Mouse (Mus musculus) embryo, embryonic 10 days (tissue): ENCODE measurements around the gene Chrm3.

Source experiments
- DNase-seq: peaks from one replicate; pipeline ENCODE4 v3.0.0-alpha.2; 2015; ENCODE audit warnings: low spot score

The Chrm3 gene

GRCm38 (mm10) chr13:10068927-10069580 is 291.6 kb downstream of the Chrm3 start:
- no peak for DNase-seq

- no peak for DNase-seq
These were observed 293.6 kb downstream of the Chrm3 start for GRCm38 (mm10) chr13:10066829-10067618.

GRCm38 (mm10) chr13:10065776-10066175 is 294.9 kb downstream of the Chrm3 start:
- no peak for DNase-seq

- no peak for DNase-seq
These were observed 298.0 kb downstream of the Chrm3 start for GRCm38 (mm10) chr13:10062681-10063080.

GRCm38 (mm10) chr13:10058993-10059392 is 301.7 kb downstream of the Chrm3 start:
- DNase-seq = no peak

- DNase-seq = no peak
These were observed 302.9 kb downstream of the Chrm3 start for GRCm38 (mm10) chr13:10057644-10058198.

- no peak for DNase-seq
These were observed 306.6 kb downstream of the Chrm3 start for GRCm38 (mm10) chr13:10054086-10054485.

- DNase-seq = no peak
These were observed 307.3 kb downstream of the Chrm3 start for GRCm38 (mm10) chr13:10053301-10053889.

- no peak for DNase-seq
These were observed 314.8 kb downstream of the Chrm3 start for GRCm38 (mm10) chr13:10045651-10046350.

- no peak for DNase-seq
These were observed 316.6 kb downstream of the Chrm3 start for GRCm38 (mm10) chr13:10044084-10044483.

GRCm38 (mm10) chr13:10033570-10034399 is 326.9 kb downstream of the Chrm3 start:
- no peak for DNase-seq

GRCm38 (mm10) chr13:10031547-10031946 is 329.1 kb downstream of the Chrm3 start:
- DNase-seq = no peak

GRCm38 (mm10) chr13:10029944-10030343 is 330.7 kb downstream of the Chrm3 start:
- DNase-seq = no peak

GRCm38 (mm10) chr13:10025134-10025533 is 335.5 kb downstream of the Chrm3 start:
- DNase-seq = no peak

GRCm38 (mm10) chr13:10023112-10023511 is 337.5 kb downstream of the Chrm3 start:
- no peak for DNase-seq

- no peak for DNase-seq
These were observed 341.4 kb downstream of the Chrm3 start for GRCm38 (mm10) chr13:10019252-10019651.

GRCm38 (mm10) chr13:10002916-10003315 is 357.7 kb downstream of the Chrm3 start:
- no peak for DNase-seq

GRCm38 (mm10) chr13:9997664-9998328 is 362.9 kb downstream of the Chrm3 start:
- DNase-seq = no peak

- DNase-seq = no peak
These were observed 364.8 kb downstream of the Chrm3 start for GRCm38 (mm10) chr13:9995852-9996251.

GRCm38 (mm10) chr13:9993571-9993970 is 367.1 kb downstream of the Chrm3 start:
- no peak for DNase-seq

- DNase-seq = no peak
These were observed 368.0 kb downstream of the Chrm3 start for GRCm38 (mm10) chr13:9992640-9993039.
